Mouse (Mus musculus): Measurements from ENCODE around the gene Extl1.

- TF ChIP-seq CTCF (IDR thresholded peaks at IDR 0.05; ENCODE audit: low read depth, low read length), result no peak
- no peak for TF ChIP-seq GATA1 (IDR thresholded peaks at IDR 0.05; ENCODE audit: borderline replicate concordance, low read length)
- TF ChIP-seq TAL1 (conservative IDR thresholded peaks at IDR 0.05; ENCODE audit: low read depth, low read length), result no peak
These were observed 76.7 kb downstream of the Extl1 start for GRCm38 (mm10) chr4:134306963-134307362.
